Mouse (Mus musculus) intestine, embryonic 14.5 days (tissue): ENCODE data around the gene Zfp831. TPM values are rescaled to one million over a fixed set of nuclear protein-coding genes. Genes with fewer than 3 reads are reported as not detected.

Experiments
- ATAC-seq: fragments of 200-750 bp; cut with Nextera tagmentation; replicated peaks from 2 replicates; pipeline ENCODE4 v1.8.0; 2017; ENCODE audit warnings: low read depth, moderate number of reproducible peaks, moderate TSS enrichment, moderate library complexity; ENCODE audit not compliant: low FRiP score, low TSS enrichment
- DNase-seq: peaks from one replicate; pipeline ENCODE4 v3.0.0-alpha.2; 2018; ENCODE audit warnings: low spot score
- H3K27ac ChIP-seq: fragments of 300-500 bp; sonication (generic); 2 replicates; pipeline ENCODE4 v1.5.1; 2014; ENCODE audit warnings: low read depth, mild to moderate bottlenecking, control low read depth
- H3K27me3 ChIP-seq: fragments of 300-500 bp; sonication (generic); replicated peaks from 2 replicates; pipeline ENCODE4 v1.6.1; 2014; ENCODE audit warnings: low read length, control low read depth; ENCODE audit not compliant: control insufficient read depth, insufficient read depth
- H3K36me3 ChIP-seq: fragments of 300-500 bp; sonication (generic); 2 replicates; pipeline ENCODE4 v1.6.1; 2014; ENCODE audit warnings: low read length, control low read depth; ENCODE audit not compliant: control insufficient read depth, insufficient read depth
- H3K4me1 ChIP-seq: fragments of 300-500 bp; sonication (generic); replicated peaks from 2 replicates; pipeline ENCODE4 v1.6.1; 2014; ENCODE audit warnings: low read length, control low read depth, mixed read lengths; ENCODE audit not compliant: control insufficient read depth, insufficient read depth
- H3K4me2 ChIP-seq: fragments of 300-500 bp; sonication (generic); 2 replicates; pipeline ENCODE4 v1.6.1; 2014; ENCODE audit warnings: low read length
- H3K4me3 ChIP-seq: fragments of 300-500 bp; sonication (generic); 2 replicates; pipeline ENCODE4 v1.5.1; 2014; ENCODE audit warnings: low read depth, low read length, control low read depth, mixed read lengths
- H3K9ac ChIP-seq: fragments of 300-500 bp; sonication (generic); 2 replicates; pipeline ENCODE4 v1.6.1; 2014; ENCODE audit warnings: mild to moderate bottlenecking, low read length
- H3K9me3 ChIP-seq: fragments of 300-500 bp; sonication (generic); 2 replicates; pipeline ENCODE4 v1.6.1; 2016; ENCODE audit warnings: low read length, control low read depth; ENCODE audit not compliant: control insufficient read depth
- WGBS: fragments of 180-500 bp; shearing (Covaris S2); extraction: QIAGEN DNeasy Blood & Tissue Kit; methylation state at CpG from one replicate; pipeline ENCODE4 v1.1.7; 2014; 5-methylcytosine and 5-hydroxymethylcytosine counted together
- polyA plus RNA-seq: library from polyadenylated mRNA; unstranded; fragments of >200 nt; fragmentation: Nextera tagmentation; extraction: Ambion mirVana; gene quantifications from 2 replicates; pipeline ENCODE4 v1.2.1, GENCODE M21; 2014

The Zfp831 gene
- polyA plus RNA-seq, 1 experiment from 2014 or later = not detected

- Histone ChIP-seq H3K4me1 (no peaks in the 10 kb centered on the region), H3K27me3 (no peaks in the 10 kb centered on the region), H3K9ac (no peak overlapping the region), H3K4me2 (no peak overlapping the region), H3K27ac (0 out of 2 replicates have a peak overlapping the region, but pooled peaks have one; percentile 5), H3K4me3 (no peak overlapping the region), H3K9me3 (no peaks in the 10 kb centered on the region), H3K36me3 (no peaks in the 10 kb centered on the region)
- DNase-seq (no peak), ATAC-seq (peak; percentile 93)
- 68% methylated on average over 9 of the region's 9 CpGs for WGBS
Observed at GRCm38 (mm10) chr2:174660321-174660720, 17.0 kb downstream of the Zfp831 start.

GRCm38 (mm10) chr2:174661436-174662171, 18.3 kb downstream of the Zfp831 start:
- ATAC-seq = no peak
- DNase-seq = no peak
- WGBS = 42% methylated on average over 7 of the region's 7 CpGs
- Histone ChIP-seq H3K27ac (no peak overlapping the region), H3K4me2 (no peak overlapping the region), H3K4me1 (no peaks in the 10 kb centered on the region), H3K9ac (no peak overlapping the region), H3K27me3 (no peaks in the 10 kb centered on the region), H3K36me3 (no peaks in the 10 kb centered on the region), H3K4me3 (no peak overlapping the region), H3K9me3 (no peaks in the 10 kb centered on the region)

DNA sequence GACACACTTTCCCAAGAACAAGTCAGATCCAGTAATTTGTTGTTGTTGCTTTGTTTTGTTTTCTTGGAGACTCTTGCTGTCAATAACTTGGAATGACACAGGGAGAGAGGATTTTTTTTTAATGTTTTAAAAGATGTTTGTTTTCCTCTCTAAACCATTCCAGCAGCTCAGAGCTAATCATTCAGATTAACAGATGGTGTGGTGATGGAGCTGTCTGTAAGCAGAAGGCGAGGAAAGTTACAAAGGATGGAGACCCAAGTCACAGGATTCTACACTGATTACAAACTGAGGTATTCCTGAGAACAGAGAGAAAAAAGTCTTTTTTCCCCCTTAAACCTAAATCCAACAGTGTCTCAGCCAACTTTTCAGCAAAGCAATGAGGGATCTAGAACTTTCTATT, 19.3 kb downstream of the Zfp831 start:
- DNase-seq (no peak), ATAC-seq (no peak)
- H3K27ac ChIP-seq = no peak overlapping the region
- H3K4me2 ChIP-seq = no peak overlapping the region
- 76% methylated on average over 1 of the region's 1 CpGs for WGBS
- H3K4me3 ChIP-seq = no peak overlapping the region
- H3K4me1 ChIP-seq = no peaks in the 10 kb centered on the region
- no peak overlapping the region for H3K9ac ChIP-seq
- no peaks in the 10 kb centered on the region for H3K27me3 ChIP-seq
- H3K9me3 ChIP-seq = no peaks in the 10 kb centered on the region
- H3K36me3 ChIP-seq = no peaks in the 10 kb centered on the region

GRCm38 (mm10) chr2:174665404-174665803, 22.1 kb downstream of the Zfp831 start:
- DNase-seq = no peak
- Histone ChIP-seq H3K4me1 (no peaks in the 10 kb centered on the region), H3K27me3 (no peaks in the 10 kb centered on the region), H3K9me3 (no peaks in the 10 kb centered on the region), H3K36me3 (no peaks in the 10 kb centered on the region), H3K9ac (no peak overlapping the region), H3K4me3 (no peak overlapping the region), H3K4me2 (no peak overlapping the region), H3K27ac (no peak overlapping the region)
- WGBS = 33% methylated on average over 5 of the region's 5 CpGs
- ATAC-seq = no peak

DNA sequence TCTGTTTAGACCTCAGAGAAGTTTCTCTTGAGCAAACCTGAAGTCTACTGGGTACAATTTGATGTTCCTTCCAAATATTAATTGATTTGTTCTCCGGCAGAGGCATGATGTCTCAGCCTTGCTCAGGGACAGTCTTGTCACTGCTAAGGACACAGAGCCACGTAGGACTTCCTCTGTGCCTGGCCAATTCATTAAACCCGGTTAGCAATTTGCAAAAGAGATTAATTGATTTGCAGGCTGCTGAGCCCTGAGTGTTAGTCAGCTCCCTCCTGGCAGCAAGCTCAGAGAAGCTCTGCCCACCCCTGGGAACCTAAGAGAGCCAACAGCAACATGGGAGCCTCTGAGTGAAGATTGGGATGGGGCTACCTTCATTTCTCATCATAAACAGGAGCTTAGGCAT, 25.5 kb downstream of the Zfp831 start:
- H3K9ac ChIP-seq = no peak overlapping the region
- no peaks in the 10 kb centered on the region for H3K36me3 ChIP-seq
- H3K4me1 ChIP-seq = peaks cover 8% of the 10 kb centered on the region; the same call in 1 of the 2 replicates
- H3K4me3 ChIP-seq = no peak overlapping the region
- ATAC-seq (no peak), DNase-seq (no peak)
- H3K4me2 ChIP-seq = no peak overlapping the region
- 60% methylated on average over 3 of the region's 3 CpGs for WGBS
- no peak overlapping the region for H3K27ac ChIP-seq
- no peaks in the 10 kb centered on the region for H3K9me3 ChIP-seq
- H3K27me3 ChIP-seq = no peaks in the 10 kb centered on the region

DNA sequence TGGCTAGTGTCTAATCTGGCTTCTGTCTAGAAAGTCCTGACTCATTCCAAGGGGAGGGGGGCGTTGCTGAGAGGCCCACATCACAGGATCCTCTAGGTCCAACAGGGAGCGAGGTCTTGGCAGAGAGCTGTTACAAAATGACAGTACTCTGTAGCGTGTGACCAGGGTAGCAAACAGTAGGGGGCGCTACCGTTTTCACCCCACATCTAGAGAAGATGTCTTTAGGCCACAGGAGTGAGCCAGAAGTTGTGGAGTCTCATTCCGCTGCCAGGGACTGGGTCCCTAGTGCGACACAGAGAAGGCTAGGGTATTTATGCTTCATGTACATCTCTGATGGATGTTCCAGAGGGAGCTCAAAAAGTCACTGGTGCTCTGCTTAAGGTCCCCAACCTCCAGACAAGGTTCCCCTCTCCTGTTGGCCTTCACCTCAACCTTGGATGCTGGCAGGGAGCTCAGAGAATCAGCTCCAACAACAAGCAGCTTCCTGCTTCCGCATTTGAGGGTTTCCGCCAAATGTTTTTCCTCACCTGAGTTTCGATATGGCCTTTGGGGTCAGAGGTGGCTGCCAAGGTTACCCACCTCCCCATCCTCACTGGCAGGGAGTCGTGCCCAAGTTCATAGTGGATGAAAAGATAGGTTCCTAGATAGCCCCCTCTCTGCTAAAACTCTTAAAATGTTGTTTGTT, 29.3 kb downstream of the Zfp831 start:
- no peaks in the 10 kb centered on the region for H3K9me3 ChIP-seq
- no peak overlapping the region for H3K27ac ChIP-seq
- no peaks in the 10 kb centered on the region for H3K27me3 ChIP-seq
- H3K4me3 ChIP-seq = no peak overlapping the region
- no peak for ATAC-seq
- peaks cover 15% of the 10 kb centered on the region; the same call in 1 of the 2 replicates for H3K4me1 ChIP-seq
- no peak overlapping the region for H3K9ac ChIP-seq
- 38% methylated on average over 11 of the region's 11 CpGs for WGBS
- no peaks in the 10 kb centered on the region for H3K36me3 ChIP-seq
- peak overlapping the region; percentile 97 for H3K4me2 ChIP-seq
- DNase-seq = peak; percentile 57

- Histone ChIP-seq H3K36me3 (no peaks in the 10 kb centered on the region), H3K27me3 (no peaks in the 10 kb centered on the region), H3K9ac (peak overlapping the region; percentile 48), H3K4me1 (peaks cover 15% of the 10 kb centered on the region; the same call in 1 of the 2 replicates), H3K27ac (peak overlapping the region; percentile 67; the same call in 1 of the 2 replicates), H3K4me2 (peak overlapping the region; percentile 97), H3K4me3 (peak overlapping the region; percentile 35), H3K9me3 (no peaks in the 10 kb centered on the region)
- DNase-seq (peak; percentile 97), ATAC-seq (peak; percentile 71)
- under 1% methylated on average over 25 of the region's 25 CpGs for WGBS
Observed at GRCm38 (mm10) chr2:174673592-174674286, 30.4 kb downstream of the Zfp831 start.

DNA sequence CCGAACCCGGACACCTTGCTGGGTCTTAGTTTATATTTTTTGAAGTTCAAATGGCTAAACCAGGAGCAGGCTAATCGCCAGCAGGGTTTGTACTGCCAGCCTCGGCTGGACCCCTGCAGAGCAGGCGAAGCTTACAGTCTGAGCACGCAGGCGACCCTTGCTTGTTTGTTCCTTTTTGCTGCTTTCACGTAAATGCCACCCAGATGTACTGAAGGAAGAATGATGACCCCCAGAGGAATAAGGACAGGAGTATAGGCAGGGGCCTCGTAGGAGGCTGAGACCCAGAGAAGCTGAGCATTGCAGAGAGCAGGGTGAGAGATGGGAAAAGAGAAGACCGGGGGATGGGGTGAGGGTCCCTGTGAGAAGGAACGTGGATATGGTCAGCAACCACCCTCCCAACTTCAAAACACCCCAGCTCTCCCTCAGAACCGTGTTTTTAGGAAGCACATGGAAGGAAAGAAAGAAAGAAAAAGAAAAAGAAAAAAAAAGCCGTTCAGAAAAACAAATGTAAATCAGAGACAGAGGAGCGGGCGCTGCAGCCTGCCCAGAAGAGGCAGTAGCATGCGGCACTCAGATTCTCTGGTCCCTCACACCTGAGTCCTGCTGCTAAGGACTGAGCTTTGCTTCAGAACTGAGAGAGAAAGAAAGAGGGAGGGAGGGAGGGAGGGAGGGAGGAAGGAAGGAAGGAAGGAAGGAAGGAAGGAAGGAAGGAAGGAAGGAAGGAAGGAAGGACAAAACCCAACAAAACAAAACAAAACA, 31.1 kb downstream of the Zfp831 start:
- 0 out of 2 replicates have a peak, but pooled peaks have one; percentile 51 for ATAC-seq
- no peak overlapping the region for H3K27ac ChIP-seq
- DNase-seq = no peak
- H3K4me2 ChIP-seq = peak overlapping the region; percentile 97
- WGBS = 6% methylated on average over 16 of the region's 16 CpGs
- no peaks in the 10 kb centered on the region for H3K9me3 ChIP-seq
- H3K9ac ChIP-seq = peak overlapping the region; percentile 17; the same call in 1 of the 2 replicates
- peaks cover 15% of the 10 kb centered on the region; the same call in 1 of the 2 replicates for H3K4me1 ChIP-seq
- peak overlapping the region; percentile 35 for H3K4me3 ChIP-seq
- no peaks in the 10 kb centered on the region for H3K27me3 ChIP-seq
- H3K36me3 ChIP-seq = no peaks in the 10 kb centered on the region
